Mouse (Mus musculus): ENCODE results near the gene Rplp1.

GRCm38 (mm10) chr9:61895014-61895413, 19.3 kb downstream of the Rplp1 start:
- TF ChIP-seq CTCF (conservative IDR thresholded peaks at IDR 0.05; ENCODE audit: insufficient read depth, insufficient read length, low read depth, low read length): no peak
- TF ChIP-seq POLR2A (IDR thresholded peaks at IDR 0.05; ENCODE audit: low read depth, low read length): no peak

Measured in kidney, adult 2 months (tissue).